Mouse (Mus musculus): ENCODE results near the gene Adgrb3.

DNA sequence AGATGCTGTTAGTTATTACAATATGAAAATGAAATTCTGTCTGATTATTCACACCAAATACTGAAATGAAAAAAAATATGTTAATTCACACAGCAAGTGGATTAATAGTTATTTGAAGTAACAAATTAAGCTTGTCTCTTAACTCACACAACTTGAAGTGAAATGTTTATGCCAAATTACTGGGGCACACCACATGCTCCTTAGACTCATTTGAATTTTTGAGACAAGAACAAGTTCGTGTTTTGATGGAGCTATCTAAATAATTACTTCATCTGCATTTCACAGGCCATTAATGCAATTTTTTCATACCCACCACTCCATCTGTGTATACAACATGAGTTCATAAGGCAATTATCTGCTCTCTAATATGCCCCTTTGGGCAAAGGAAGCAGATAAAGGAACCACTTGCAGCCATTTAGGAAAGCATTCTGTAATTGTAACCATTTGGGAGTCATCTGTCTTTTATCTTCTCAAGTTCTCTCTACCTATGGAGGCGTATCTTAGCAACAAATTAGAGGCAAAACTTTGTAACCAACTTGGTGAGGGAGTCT is 240.9 kb downstream of the Adgrb3 start:
- TF ChIP-seq CTCF (conservative IDR thresholded peaks at IDR 0.05; ENCODE audit: low read length) (no peak), NANOG (IDR thresholded peaks at IDR 0.05; ENCODE audit: borderline replicate concordance, low read length) (no peak), POU5F1 (IDR thresholded peaks at IDR 0.05; ENCODE audit: borderline replicate concordance, low read length) (no peak)

All from E14TG2a.4 (cell line).